Mouse (Mus musculus) midbrain, embryonic 16.5 days (tissue): ENCODE data around the gene Nipal4. TPM values are rescaled to one million over a fixed set of nuclear protein-coding genes. Genes with fewer than 3 reads are reported as not detected.
"Not testable (repeated sequence)": the region's sequence is repeated elsewhere in the genome, so short reads cannot be mapped to it uniquely, and the experiment has no call there.

Source experiments
- ATAC-seq: fragments of 200-750 bp; cut with Nextera tagmentation; 2 replicates; pipeline ENCODE4 v1.8.0; 2017; ENCODE audit warnings: moderate TSS enrichment
- H3K27ac ChIP-seq: fragments of 300-500 bp; sonication (generic); 2 replicates; pipeline ENCODE4 v1.5.1; 2014; ENCODE audit warnings: mild to moderate bottlenecking, low read length, mixed read lengths
- H3K27me3 ChIP-seq: fragments of 300-500 bp; sonication (generic); 2 replicates; pipeline ENCODE4 v1.6.1; 2014; ENCODE audit warnings: low read depth, low read length, mixed read lengths; ENCODE audit not compliant: control insufficient read depth, insufficient read depth
- H3K36me3 ChIP-seq: fragments of 300-500 bp; sonication (generic); 2 replicates; pipeline ENCODE4 v1.6.1; 2014; ENCODE audit warnings: mild to moderate bottlenecking, low read length, moderate library complexity, mixed read lengths; ENCODE audit not compliant: control insufficient read depth, insufficient read depth
- H3K4me1 ChIP-seq: fragments of 300-500 bp; sonication (generic); 2 replicates; pipeline ENCODE4 v1.6.1; 2014; ENCODE audit warnings: mild to moderate bottlenecking, low read length, mixed read lengths; ENCODE audit not compliant: control insufficient read depth, insufficient read depth
- H3K4me2 ChIP-seq: fragments of 300-500 bp; sonication (generic); 2 replicates; pipeline ENCODE4 v1.6.1; 2014; ENCODE audit warnings: mild to moderate bottlenecking, low read length, mixed read lengths
- H3K4me3 ChIP-seq: fragments of 300-500 bp; sonication (generic); 2 replicates; pipeline ENCODE4 v1.5.1; 2014; ENCODE audit warnings: low read depth, mild to moderate bottlenecking, low read length, moderate library complexity, mixed read lengths
- H3K9ac ChIP-seq: fragments of 300-500 bp; sonication (generic); 2 replicates; pipeline ENCODE4 v1.6.1; 2014; ENCODE audit warnings: low read depth, low read length, mixed read lengths
- H3K9me3 ChIP-seq: fragments of 300-500 bp; sonication (generic); replicated peaks from 2 replicates; pipeline ENCODE4 v1.6.1; 2014; ENCODE audit warnings: mild to moderate bottlenecking, low read length, mixed read lengths; ENCODE audit not compliant: control insufficient read depth, poor library complexity, severe bottlenecking
- WGBS: fragments of 180-500 bp; shearing (Covaris S2); extraction: QIAGEN DNeasy Blood & Tissue Kit; methylation state at CpG from one replicate; pipeline ENCODE4 v1.1.7; 2014; 5-methylcytosine and 5-hydroxymethylcytosine counted together
- polyA plus RNA-seq: library from polyadenylated mRNA; unstranded; fragments of >200 nt; fragmentation: Nextera tagmentation; extraction: Ambion mirVana; gene quantifications from 2 replicates; pipeline ENCODE4 v1.2.1, GENCODE M21; 2015

The Nipal4 gene
- polyA plus RNA-seq, 1 experiment from 2014 or later = 0.15 TPM

DNA sequence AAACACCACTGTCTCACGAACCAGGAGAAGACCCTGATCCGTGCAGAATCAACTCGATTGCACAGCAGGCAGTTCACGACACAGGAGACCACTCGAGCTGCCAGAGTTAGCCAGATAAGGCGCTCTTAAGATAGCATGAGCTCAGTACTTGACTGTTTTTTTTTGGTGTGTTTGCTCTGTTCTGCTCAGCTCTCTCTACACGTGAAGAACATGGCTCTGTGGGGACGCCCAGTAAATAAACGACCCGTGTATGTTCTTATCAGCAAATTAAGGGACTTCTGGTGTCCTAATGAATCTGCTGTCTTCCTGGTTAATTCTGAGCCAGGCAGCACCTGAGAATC, 36.2 kb upstream of the Nipal4 start:
- Histone ChIP-seq H3K27me3 (no peaks in the 10 kb centered on the region), H3K9ac (no peak overlapping the region), H3K4me3 (no peak overlapping the region), H3K4me1 (peaks cover 3% of the 10 kb centered on the region; the same call in 1 of the 2 replicates), H3K4me2 (no peak overlapping the region), H3K27ac (peak overlapping the region; percentile 59), H3K36me3 (peaks cover 47% of the 10 kb centered on the region), H3K9me3 (no peaks in the 10 kb centered on the region)
- 73% methylated on average over 10 of the region's 10 CpGs for WGBS
- ATAC-seq = no peak

DNA sequence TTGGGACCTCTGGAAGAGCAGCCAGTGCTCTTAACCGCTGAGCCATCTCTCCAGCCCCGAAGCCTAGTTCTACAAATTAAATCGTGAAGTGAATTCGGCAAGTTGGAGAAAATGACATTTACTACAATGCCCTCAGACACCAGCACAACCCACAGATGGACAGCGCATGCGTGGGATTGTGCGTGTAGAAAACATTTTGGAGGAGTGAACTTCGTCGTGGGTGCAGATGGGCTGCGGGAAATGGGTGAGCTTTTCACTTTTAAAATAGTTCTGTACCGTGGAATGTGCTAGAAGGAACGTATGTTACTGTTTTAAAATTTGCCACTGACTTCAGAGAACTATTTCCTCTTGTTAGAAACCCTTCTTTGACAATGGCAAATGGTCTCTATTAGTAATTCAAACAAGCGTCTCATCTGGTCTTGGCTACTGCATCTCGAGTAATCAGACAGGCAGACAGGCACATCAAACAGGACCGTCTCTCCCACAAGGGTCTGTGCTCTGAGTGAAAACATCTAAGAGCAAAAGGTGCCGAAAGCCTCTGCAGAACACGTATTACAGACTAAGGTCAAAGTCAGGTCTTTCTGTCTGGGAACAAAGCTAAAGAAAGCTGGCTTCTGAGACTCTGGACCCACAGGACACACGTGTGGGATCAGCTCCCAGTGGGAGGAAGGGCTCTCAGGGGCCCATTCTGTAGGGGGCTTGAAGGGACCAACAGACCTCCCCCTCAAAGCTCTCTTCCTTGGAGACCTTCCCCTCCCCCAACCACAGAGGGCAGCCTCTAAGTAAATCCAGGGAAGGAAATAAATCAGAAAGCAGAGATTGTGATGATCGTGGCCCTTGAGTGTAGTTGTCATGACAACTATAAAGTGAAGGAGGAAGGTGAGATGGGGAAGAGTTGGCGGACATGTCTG, 35.6 kb upstream of the Nipal4 start:
- Histone ChIP-seq H3K36me3 (peaks cover 45% of the 10 kb centered on the region), H3K9ac (no peak overlapping the region), H3K4me2 (no peak overlapping the region), H3K27me3 (no peaks in the 10 kb centered on the region), H3K4me3 (no peak overlapping the region), H3K27ac (peak overlapping the region; percentile 59), H3K9me3 (no peaks in the 10 kb centered on the region), H3K4me1 (peaks cover 3% of the 10 kb centered on the region; the same call in 1 of the 2 replicates)
- ATAC-seq = no peak
- WGBS = 70% methylated on average over 20 of the region's 20 CpGs

DNA sequence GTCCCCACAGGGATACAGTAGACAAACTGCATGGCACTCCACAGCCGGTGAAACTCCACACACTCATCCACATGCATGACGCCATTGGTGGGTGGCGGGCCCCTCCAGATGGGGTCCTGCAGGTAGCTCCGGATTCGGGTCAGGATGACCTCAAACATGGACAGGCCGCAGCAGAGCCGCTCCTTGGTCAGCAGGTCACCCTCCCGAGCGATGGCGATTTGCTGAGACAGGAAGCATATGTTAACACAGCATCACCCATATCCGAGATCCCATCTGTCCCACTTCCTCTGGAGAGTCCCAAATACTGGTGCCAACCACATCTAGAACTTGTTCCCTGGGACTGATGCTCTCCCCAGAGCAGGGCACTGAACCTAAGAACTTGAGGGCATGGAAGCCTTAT, 34.4 kb upstream of the Nipal4 start:
- H3K4me2 ChIP-seq = no peak overlapping the region

DNA sequence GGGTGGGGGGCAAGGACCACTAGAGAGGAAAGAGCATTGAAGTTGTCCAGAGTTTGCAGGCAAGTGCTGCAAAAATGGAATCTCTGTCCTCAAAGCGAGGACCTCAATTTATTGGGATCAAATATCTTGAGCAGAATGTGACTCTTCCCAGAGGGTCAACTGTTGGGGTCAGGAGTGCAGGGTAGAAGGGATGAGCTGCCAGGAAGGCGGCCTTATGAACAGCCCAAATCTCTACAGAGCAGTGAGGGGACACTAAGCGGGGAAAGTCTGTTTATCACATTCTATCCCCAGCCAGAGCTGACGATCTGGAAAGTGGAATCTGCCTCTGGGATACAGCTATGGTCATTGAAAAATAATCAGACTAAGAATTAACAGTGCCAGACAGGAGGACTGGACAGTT, 27.9 kb upstream of the Nipal4 start:
- no peak overlapping the region for H3K9ac ChIP-seq
- 88% methylated on average over 4 of the region's 4 CpGs for WGBS
- no peak overlapping the region for H3K4me3 ChIP-seq
- H3K27me3 ChIP-seq = no peaks in the 10 kb centered on the region
- H3K4me1 ChIP-seq = no peaks in the 10 kb centered on the region
- ATAC-seq = no peak
- no peak overlapping the region for H3K27ac ChIP-seq
- no peak overlapping the region for H3K4me2 ChIP-seq
- no peaks in the 10 kb centered on the region for H3K9me3 ChIP-seq
- H3K36me3 ChIP-seq = peaks cover 35% of the 10 kb centered on the region

More for the DNA sequence above, 34.4 kb upstream of the Nipal4 start:
- Histone ChIP-seq H3K4me3 (no peak overlapping the region), H3K4me1 (peaks cover 3% of the 10 kb centered on the region; the same call in 1 of the 2 replicates), H3K27ac (no peak overlapping the region), H3K9ac (no peak overlapping the region), H3K9me3 (no peaks in the 10 kb centered on the region), H3K27me3 (no peaks in the 10 kb centered on the region), H3K36me3 (peaks cover 38% of the 10 kb centered on the region)
- ATAC-seq = no peak
- WGBS = 96% methylated on average over 11 of the region's 11 CpGs

DNA sequence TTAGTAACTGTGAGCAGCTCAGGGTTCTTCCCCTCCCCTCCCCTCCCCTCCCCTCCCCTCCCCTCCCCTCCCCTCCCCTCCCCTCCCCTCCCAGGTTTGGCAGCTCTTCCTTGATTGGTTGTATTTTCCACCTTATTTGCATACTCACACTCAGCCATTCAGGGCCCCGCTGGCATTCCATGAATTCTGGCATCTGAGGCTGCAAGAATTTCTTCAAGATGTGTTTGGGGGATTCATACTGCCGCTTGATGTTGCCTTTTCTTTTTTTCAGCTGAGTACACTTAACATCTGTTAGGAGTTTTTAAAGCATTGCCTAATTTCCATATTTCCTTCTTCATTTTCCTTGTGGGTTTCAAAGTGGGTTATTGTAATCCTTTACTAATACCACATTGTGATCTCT, 22.0 kb upstream of the Nipal4 start:
- no peak for ATAC-seq
- Histone ChIP-seq H3K4me1 (no peaks in the 10 kb centered on the region), H3K4me2 (no peak overlapping the region), H3K4me3 (no peak overlapping the region), H3K9me3 (no peaks in the 10 kb centered on the region), H3K9ac (no peak overlapping the region), H3K27me3 (no peaks in the 10 kb centered on the region), H3K27ac (no peak overlapping the region), H3K36me3 (peaks cover 5% of the 10 kb centered on the region; the same call in 1 of the 2 replicates)
- 57% methylated on average over 2 of the region's 2 CpGs for WGBS

DNA sequence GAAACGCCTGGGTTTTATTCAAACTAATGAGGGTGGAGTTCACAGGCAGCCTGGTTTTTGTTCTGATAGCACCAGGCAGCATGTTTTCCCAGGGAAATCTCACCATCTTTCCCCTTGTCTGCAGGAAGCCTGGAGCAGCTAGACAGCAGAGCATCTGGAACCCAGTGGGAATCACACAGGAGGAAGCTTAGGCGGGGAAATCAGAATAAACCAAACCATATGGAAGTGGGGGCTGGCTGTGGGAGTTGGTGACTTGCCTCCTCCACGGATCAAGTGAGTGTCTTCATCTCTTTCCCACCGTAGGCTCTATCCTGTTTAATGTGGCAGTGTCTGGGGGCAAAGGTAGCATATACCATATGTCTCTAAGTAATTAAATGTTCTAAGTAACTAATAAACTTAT, 19.2 kb upstream of the Nipal4 start:
- 40% methylated on average over 4 of the region's 4 CpGs for WGBS
- Histone ChIP-seq H3K27me3 (no peaks in the 10 kb centered on the region), H3K9ac (no peak overlapping the region), H3K27ac (no peak overlapping the region), H3K4me1 (no peaks in the 10 kb centered on the region), H3K9me3 (no peaks in the 10 kb centered on the region), H3K4me3 (no peak overlapping the region), H3K4me2 (no peak overlapping the region), H3K36me3 (no peaks in the 10 kb centered on the region)
- ATAC-seq = no peak

DNA sequence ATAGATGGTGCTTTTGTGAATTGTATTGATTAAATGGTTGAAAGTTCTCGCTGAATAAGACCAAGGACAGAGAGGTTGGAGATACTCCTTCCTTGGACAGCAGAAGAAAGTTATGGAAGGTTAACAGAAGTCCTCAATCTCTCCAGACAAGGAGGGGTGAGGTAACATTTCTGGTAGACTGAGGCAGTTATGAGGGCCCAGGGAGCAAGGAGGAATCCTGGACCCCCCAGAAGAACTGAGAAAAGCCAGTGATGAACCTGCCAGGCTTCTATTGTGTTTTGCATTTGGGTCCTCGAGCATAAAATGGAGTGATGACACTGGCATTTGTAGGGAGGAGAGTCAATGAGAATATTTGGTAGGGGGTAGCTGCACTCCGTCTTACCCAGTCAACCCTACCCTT, 18.6 kb upstream of the Nipal4 start:
- no peak for ATAC-seq
- 80% methylated on average over 3 of the region's 3 CpGs for WGBS

DNA sequence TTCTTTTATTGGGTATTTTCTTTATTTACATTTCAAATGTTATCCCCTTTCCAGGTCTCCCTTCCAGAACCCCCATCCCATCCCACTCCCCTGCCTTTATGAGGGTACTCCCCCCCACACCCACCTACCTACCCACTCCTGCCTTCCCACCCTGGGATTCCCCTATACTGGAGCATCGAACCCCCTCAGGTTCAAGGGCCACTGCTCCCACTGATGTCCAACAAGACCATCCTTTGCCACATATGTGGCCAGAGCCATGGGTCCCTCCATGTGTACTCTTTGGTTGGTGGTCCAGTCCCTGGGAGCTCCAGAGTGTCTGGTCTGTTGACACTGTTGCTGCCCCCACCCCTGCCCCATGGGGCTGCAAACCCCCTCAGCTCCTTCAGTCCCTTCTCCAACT, 15.7 kb upstream of the Nipal4 start:
- not testable (repeated sequence) for H3K4me2 ChIP-seq, ATAC-seq, H3K4me1 ChIP-seq, H3K9ac ChIP-seq, H3K27ac ChIP-seq, H3K9me3 ChIP-seq, H3K4me3 ChIP-seq, H3K27me3 ChIP-seq, H3K36me3 ChIP-seq
- WGBS = 88% methylated on average over 1 of the region's 1 CpGs

More for the DNA sequence above, 18.6 kb upstream of the Nipal4 start:
- H3K4me1 ChIP-seq = no peaks in the 10 kb centered on the region
- H3K4me3 ChIP-seq = no peak overlapping the region
- no peaks in the 10 kb centered on the region for H3K9me3 ChIP-seq
- H3K27me3 ChIP-seq = no peaks in the 10 kb centered on the region
- H3K9ac ChIP-seq = no peak overlapping the region
- no peak overlapping the region for H3K27ac ChIP-seq
- H3K4me2 ChIP-seq = no peak overlapping the region
- H3K36me3 ChIP-seq = no peaks in the 10 kb centered on the region

DNA sequence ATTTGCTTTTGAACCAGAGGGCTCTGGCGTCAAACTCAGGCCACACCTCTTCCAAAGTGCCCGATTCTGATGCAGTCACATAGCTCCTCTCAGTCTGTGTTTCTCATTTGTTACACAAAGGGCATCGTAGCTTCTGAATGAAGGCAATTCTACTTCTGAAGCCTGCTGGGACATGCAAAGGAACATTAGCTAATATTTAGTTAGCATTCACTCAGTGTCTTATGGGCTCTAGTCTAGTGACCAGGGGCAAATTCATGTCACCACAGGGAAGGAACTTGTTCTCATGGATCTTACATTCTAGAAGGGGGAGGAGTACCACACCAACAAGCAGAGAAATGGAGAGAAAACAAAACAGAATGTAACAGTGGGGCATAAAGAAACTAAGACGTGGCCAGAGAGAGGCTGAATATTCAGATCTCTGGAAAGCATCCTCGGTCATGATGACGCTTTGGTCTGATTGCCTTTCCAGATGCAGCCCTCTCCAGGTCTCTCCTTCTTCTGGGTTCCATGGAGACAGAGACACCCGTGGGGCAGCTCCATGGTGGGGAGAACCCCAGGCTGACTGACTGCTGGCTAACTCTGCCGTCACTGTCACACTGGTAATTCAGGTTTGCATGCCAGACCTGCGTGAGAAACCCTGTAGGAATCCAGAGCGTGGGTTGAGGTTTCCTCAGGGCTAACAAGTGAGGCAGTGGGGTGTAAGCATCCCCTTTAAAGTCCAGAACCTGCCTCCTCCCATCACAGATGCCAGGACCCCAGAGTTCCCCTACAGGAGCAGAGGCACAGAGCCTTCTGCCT, 11.1 kb upstream of the Nipal4 start:
- Histone ChIP-seq H3K4me1 (no peaks in the 10 kb centered on the region), H3K9ac (no peak overlapping the region), H3K4me2 (no peak overlapping the region), H3K9me3 (no peaks in the 10 kb centered on the region), H3K27me3 (no peaks in the 10 kb centered on the region), H3K27ac (no peak overlapping the region), H3K36me3 (no peaks in the 10 kb centered on the region), H3K4me3 (no peak overlapping the region)
- WGBS = 79% methylated on average over 10 of the region's 10 CpGs
- ATAC-seq = no peak
